Mouse (Mus musculus) embryonic fibroblast, embryonic 13.5 days (primary cell): ENCODE results near the gene Gas8. TPM values are rescaled to one million over a fixed set of nuclear protein-coding genes. Genes with fewer than 3 reads are reported as not detected.
A peak's percentile ranks its signal among the peaks of the same experiment; 100 is the strongest.
"Not testable (repeated sequence)": the region's sequence is repeated elsewhere in the genome, so short reads cannot be mapped to it uniquely, and the experiment has no call there.

ENCODE experiments used
- H3K27ac ChIP-seq: 2 replicates; pipeline ENCODE4 v1.5.1; 2012; ENCODE audit warnings: low read length, control low read depth, inconsistent platforms; ENCODE audit not compliant: insufficient read depth
- H3K4me1 ChIP-seq: 2 replicates; pipeline ENCODE4 v1.6.1; 2011; ENCODE audit warnings: low read length; ENCODE audit not compliant: control insufficient read depth, insufficient read depth
- H3K4me3 ChIP-seq: 2 replicates; pipeline ENCODE4 v1.5.1; 2011; ENCODE audit warnings: mild to moderate bottlenecking, control low read depth, low read length; ENCODE audit not compliant: insufficient read depth
- CTCF ChIP-seq: IDR thresholded peaks from 2 replicates; pipeline ENCODE4 v1.5.1; 2011; ENCODE audit warnings: mild to moderate bottlenecking, control low read depth, low read length, moderate library complexity, borderline replicate concordance; ENCODE audit not compliant: insufficient read depth
- POLR2A ChIP-seq: IDR thresholded peaks from 2 replicates; pipeline ENCODE4 v1.6.1; 2011; ENCODE audit warnings: low read depth, mild to moderate bottlenecking, control low read depth, low read length, moderate library complexity
- polyA plus RNA-seq: library from polyadenylated mRNA; stranded (reverse); fragments of >200 nt; gene quantifications from 2 replicates; pipeline ENCODE4 v1.2.4, GENCODE M21; 2011; ENCODE audit warnings: low read depth; ENCODE audit not compliant: missing spikeins, insufficient read length

Gas8 gene
- polyA plus RNA-seq = 21.7 and 22.2 TPM in 2 replicates

- H3K4me1 ChIP-seq = no peaks in the 10 kb centered on the region
- no peak within 1 kb of the TSS for H3K27ac ChIP-seq
- TF ChIP-seq CTCF (no peak), POLR2A (peak; percentile 88)
- H3K4me3 ChIP-seq = peak within 1 kb of the TSS; percentile 83
Measured at GRCm38 (mm10) chr8:123518667-123519066, at the start of gene Gas8. TSS of gene Gas8 (plus strand) at chr8:123518834.

GRCm38 (mm10) chr8:123472991-123473390 is 45.6 kb upstream of the Gas8 start:
- H3K4me3 ChIP-seq, H3K4me1 ChIP-seq, H3K27ac ChIP-seq: not testable (repeated sequence)

GRCm38 (mm10) chr8:123474549-123474948 is 44.1 kb upstream of the Gas8 start:
- H3K4me3 ChIP-seq, H3K27ac ChIP-seq, H3K4me1 ChIP-seq: not testable (repeated sequence)

GRCm38 (mm10) chr8:123476911-123477736 is 41.5 kb upstream of the Gas8 start:
- peaks cover 5% of the 10 kb centered on the region; the same call in 1 of the 2 replicates for H3K4me1 ChIP-seq
- peak overlapping the region; percentile 9; the same call in 1 of the 2 replicates for H3K27ac ChIP-seq
- peak overlapping the region; percentile 69 for H3K4me3 ChIP-seq
- TF ChIP-seq POLR2A = no peak
- no peak for TF ChIP-seq CTCF

GRCm38 (mm10) chr8:123477737-123478258 is 40.8 kb upstream of the Gas8 start, which contains the start of gene Afg3l1:
TSS of gene Afg3l1 (plus strand) at chr8:123477903.
- H3K4me1 ChIP-seq = peaks cover 5% of the 10 kb centered on the region; the same call in 1 of the 2 replicates
- TF ChIP-seq CTCF (no peak), POLR2A (peak; percentile 94)
- peak within 1 kb of the TSS; percentile 83 for H3K27ac ChIP-seq
- peak within 1 kb of the TSS; percentile 69 for H3K4me3 ChIP-seq

GRCm38 (mm10) chr8:123478456-123479218 is 40.0 kb upstream of the Gas8 start:
- no peak for TF ChIP-seq CTCF
- TF ChIP-seq POLR2A = no peak
- H3K27ac ChIP-seq = peak overlapping the region; percentile 83
- peak overlapping the region; percentile 69 for H3K4me3 ChIP-seq
- peaks cover 5% of the 10 kb centered on the region; the same call in 1 of the 2 replicates for H3K4me1 ChIP-seq

GRCm38 (mm10) chr8:123482627-123483026 is 36.0 kb upstream of the Gas8 start:
- no peak for TF ChIP-seq POLR2A
- peak; percentile 30; the same call in 1 of the 2 replicates for TF ChIP-seq CTCF
- Histone ChIP-seq H3K4me1 (peaks cover 5% of the 10 kb centered on the region; the same call in 1 of the 2 replicates), H3K27ac (no peak overlapping the region), H3K4me3 (no peak overlapping the region)

- TF ChIP-seq CTCF (no peak), POLR2A (no peak)
- no peak overlapping the region for H3K27ac ChIP-seq
- H3K4me3 ChIP-seq = no peak overlapping the region
- H3K4me1 ChIP-seq = no peaks in the 10 kb centered on the region
Measured at GRCm38 (mm10) chr8:123491280-123492075, 27.2 kb upstream of the Gas8 start.

GRCm38 (mm10) chr8:123492898-123493297 is 25.7 kb upstream of the Gas8 start:
- no peaks in the 10 kb centered on the region for H3K4me1 ChIP-seq
- no peak overlapping the region for H3K4me3 ChIP-seq
- TF ChIP-seq POLR2A (no peak), CTCF (no peak)
- H3K27ac ChIP-seq = no peak overlapping the region

GRCm38 (mm10) chr8:123497699-123498098 is 20.9 kb upstream of the Gas8 start:
- Histone ChIP-seq H3K4me3 (no peak overlapping the region), H3K4me1 (no peaks in the 10 kb centered on the region), H3K27ac (no peak overlapping the region)
- TF ChIP-seq POLR2A = no peak
- no peak for TF ChIP-seq CTCF
